Mouse (Mus musculus) right cerebral cortex, postnatal 4 days (tissue): Measurements from ENCODE around the gene Dpf1.

ENCODE experiments used
- DNase-seq: peaks from one replicate; pipeline ENCODE4 v3.0.0-alpha.2; 2022

The Dpf1 gene

GRCm38 (mm10) chr7:29303738-29304462 lies at the start of gene Dpf1:
Gene Dpf1, plus strand, starts transcription at chr7:29303951.
- peak; percentile 91 for DNase-seq

- no peak for DNase-seq
These were observed 47.9 kb upstream of the Dpf1 start for GRCm38 (mm10) chr7:29255875-29256274.

GRCm38 (mm10) chr7:29257368-29257767 lies 46.4 kb upstream of the Dpf1 start:
- no peak for DNase-seq

- no peak for DNase-seq
These were observed 43.7 kb upstream of the Dpf1 start for GRCm38 (mm10) chr7:29259781-29260730.

GRCm38 (mm10) chr7:29262151-29262550 lies 41.6 kb upstream of the Dpf1 start:
- no peak for DNase-seq

- DNase-seq = no peak
These were observed 39.9 kb upstream of the Dpf1 start for GRCm38 (mm10) chr7:29263831-29264230.

GRCm38 (mm10) chr7:29265636-29266035 lies 38.1 kb upstream of the Dpf1 start:
- no peak for DNase-seq

GRCm38 (mm10) chr7:29266931-29267330 lies 36.8 kb upstream of the Dpf1 start:
- DNase-seq = no peak

GRCm38 (mm10) chr7:29270445-29270844 lies 33.3 kb upstream of the Dpf1 start:
- DNase-seq = no peak

- DNase-seq = no peak
These were observed 31.9 kb upstream of the Dpf1 start for GRCm38 (mm10) chr7:29271687-29272465.

GRCm38 (mm10) chr7:29276715-29277114 lies 27.0 kb upstream of the Dpf1 start:
- DNase-seq = no peak

GRCm38 (mm10) chr7:29277510-29277909 lies 26.2 kb upstream of the Dpf1 start:
- no peak for DNase-seq

GRCm38 (mm10) chr7:29279261-29279660 lies 24.5 kb upstream of the Dpf1 start:
- DNase-seq = no peak

- DNase-seq = no peak
These were observed 23.8 kb upstream of the Dpf1 start for GRCm38 (mm10) chr7:29279924-29280323.

GRCm38 (mm10) chr7:29280801-29281200 lies 22.9 kb upstream of the Dpf1 start:
- no peak for DNase-seq

GRCm38 (mm10) chr7:29281201-29282073 lies 22.3 kb upstream of the Dpf1 start, which contains the start of gene Spint2:
Gene Spint2, minus strand, starts transcription at chr7:29281912.
- peak; percentile 49 for DNase-seq

- no peak for DNase-seq
These were observed 21.6 kb upstream of the Dpf1 start for GRCm38 (mm10) chr7:29282074-29282554.

GRCm38 (mm10) chr7:29283876-29284275 lies 19.9 kb upstream of the Dpf1 start:
- DNase-seq = no peak

GRCm38 (mm10) chr7:29284523-29284922 lies 19.2 kb upstream of the Dpf1 start:
- no peak for DNase-seq

GRCm38 (mm10) chr7:29287481-29287880 lies 16.3 kb upstream of the Dpf1 start:
- no peak for DNase-seq

- DNase-seq = no peak
These were observed 15.7 kb upstream of the Dpf1 start for GRCm38 (mm10) chr7:29288079-29288478.
